Mouse (Mus musculus): Measurements from ENCODE around the gene Doxl2. TPM values are rescaled to one million over a fixed set of nuclear protein-coding genes. Genes with fewer than 3 reads are reported as not detected.

Doxl2 gene
- polyA plus RNA-seq, 1 experiment from 2014 or later = not detected

- ATAC-seq (ENCODE audit: low FRiP score, low read depth) = no peak
- no peaks in the 10 kb centered on the region for H3K27me3 ChIP-seq
- H3K9me3 ChIP-seq = no peaks in the 10 kb centered on the region
- no peak overlapping the region for H3K9ac ChIP-seq
- H3K4me2 ChIP-seq = no peak overlapping the region
- no peaks in the 10 kb centered on the region for H3K36me3 ChIP-seq
- H3K4me3 ChIP-seq = no peak overlapping the region
- 80% methylated on average over 4 of the region's 4 CpGs for WGBS
- H3K27ac ChIP-seq (replicated peaks) = no peak overlapping the region
- H3K4me1 ChIP-seq (replicated peaks) = peaks cover 7% of the 10 kb centered on the region
Observed at GRCm38 (mm10) chr6:49013023-49013422, 38.3 kb downstream of the Doxl2 start.

- Histone ChIP-seq H3K9me3 (no peaks in the 10 kb centered on the region), H3K4me3 (no peak overlapping the region), H3K4me2 (no peak overlapping the region), H3K36me3 (no peaks in the 10 kb centered on the region), H3K9ac (no peak overlapping the region), H3K4me1 (replicated peaks) (peaks cover 4% of the 10 kb centered on the region), H3K27me3 (no peaks in the 10 kb centered on the region), H3K27ac (replicated peaks) (no peak overlapping the region)
- WGBS = 89% methylated on average over 3 of the region's 3 CpGs
- no peak for ATAC-seq (ENCODE audit: low FRiP score, low read depth)
Observed at GRCm38 (mm10) chr6:49013458-49013857, 38.7 kb downstream of the Doxl2 start.

GRCm38 (mm10) chr6:49017150-49017549 lies 42.4 kb downstream of the Doxl2 start:
- Histone ChIP-seq H3K4me1 (replicated peaks) (no peaks in the 10 kb centered on the region), H3K9ac (no peak overlapping the region), H3K4me3 (no peak overlapping the region), H3K36me3 (no peaks in the 10 kb centered on the region), H3K4me2 (no peak overlapping the region), H3K9me3 (no peaks in the 10 kb centered on the region), H3K27ac (replicated peaks) (no peak overlapping the region), H3K27me3 (no peaks in the 10 kb centered on the region)
- ATAC-seq (ENCODE audit: low FRiP score, low read depth) = no peak
- 51% methylated on average over 12 of the region's 12 CpGs for WGBS

GRCm38 (mm10) chr6:49019341-49019740 lies 44.6 kb downstream of the Doxl2 start:
- Histone ChIP-seq H3K4me2 (no peak overlapping the region), H3K36me3 (no peaks in the 10 kb centered on the region)
- 83% methylated on average over 1 of the region's 1 CpGs for WGBS

GRCm38 (mm10) chr6:49021141-49022012 lies 46.6 kb downstream of the Doxl2 start:
- Histone ChIP-seq H3K4me1 (replicated peaks) (no peaks in the 10 kb centered on the region), H3K4me2 (no peak overlapping the region), H3K27ac (replicated peaks) (0 out of 2 replicates have a peak overlapping the region, but pooled peaks have one; percentile 31), H3K36me3 (no peaks in the 10 kb centered on the region), H3K9ac (no peak overlapping the region), H3K4me3 (no peak overlapping the region), H3K27me3 (no peaks in the 10 kb centered on the region), H3K9me3 (no peaks in the 10 kb centered on the region)
- ATAC-seq (ENCODE audit: low FRiP score, low read depth) = peak; percentile 89
- WGBS = 62% methylated on average over 14 of the region's 14 CpGs

More at GRCm38 (mm10) chr6:49019341-49019740, 44.6 kb downstream of the Doxl2 start:
- Histone ChIP-seq H3K27ac (replicated peaks) (no peak overlapping the region), H3K27me3 (no peaks in the 10 kb centered on the region), H3K9me3 (no peaks in the 10 kb centered on the region), H3K9ac (no peak overlapping the region), H3K4me1 (replicated peaks) (no peaks in the 10 kb centered on the region), H3K4me3 (no peak overlapping the region)
- no peak for ATAC-seq (ENCODE audit: low FRiP score, low read depth)

GRCm38 (mm10) chr6:49022384-49022783 lies 47.6 kb downstream of the Doxl2 start:
- H3K4me1 ChIP-seq (replicated peaks) = no peaks in the 10 kb centered on the region
- no peaks in the 10 kb centered on the region for H3K36me3 ChIP-seq
- no peak for ATAC-seq (ENCODE audit: low FRiP score, low read depth)
- H3K9me3 ChIP-seq = no peaks in the 10 kb centered on the region
- no peak overlapping the region for H3K4me3 ChIP-seq
- H3K4me2 ChIP-seq = no peak overlapping the region
- H3K27me3 ChIP-seq = no peaks in the 10 kb centered on the region
- H3K9ac ChIP-seq = no peak overlapping the region
- 90% methylated on average over 2 of the region's 2 CpGs for WGBS
- no peak overlapping the region for H3K27ac ChIP-seq (replicated peaks)

GRCm38 (mm10) chr6:49023315-49023714 lies 48.6 kb downstream of the Doxl2 start:
- H3K27me3 ChIP-seq = no peaks in the 10 kb centered on the region
- no peak for ATAC-seq (ENCODE audit: low FRiP score, low read depth)
- H3K9ac ChIP-seq = no peak overlapping the region
- H3K9me3 ChIP-seq = no peaks in the 10 kb centered on the region
- WGBS = 82% methylated on average over 10 of the region's 10 CpGs
- H3K36me3 ChIP-seq = no peaks in the 10 kb centered on the region
- H3K27ac ChIP-seq (replicated peaks) = no peak overlapping the region
- H3K4me2 ChIP-seq = no peak overlapping the region
- no peaks in the 10 kb centered on the region for H3K4me1 ChIP-seq (replicated peaks)
- no peak overlapping the region for H3K4me3 ChIP-seq

- Histone ChIP-seq H3K4me2 (no peak overlapping the region), H3K36me3 (no peaks in the 10 kb centered on the region), H3K9ac (no peak overlapping the region), H3K4me1 (replicated peaks) (no peaks in the 10 kb centered on the region), H3K27me3 (no peaks in the 10 kb centered on the region), H3K4me3 (no peak overlapping the region), H3K27ac (replicated peaks) (no peak overlapping the region), H3K9me3 (no peaks in the 10 kb centered on the region)
- WGBS = 81% methylated on average over 7 of the region's 7 CpGs
- no peak for ATAC-seq (ENCODE audit: low FRiP score, low read depth)
Observed at GRCm38 (mm10) chr6:49025290-49025689, 50.5 kb downstream of the Doxl2 start.

- no peak for ATAC-seq (ENCODE audit: low FRiP score, low read depth)
- no peaks in the 10 kb centered on the region for H3K36me3 ChIP-seq
- no peak overlapping the region for H3K27ac ChIP-seq (replicated peaks)
- no peaks in the 10 kb centered on the region for H3K9me3 ChIP-seq
- H3K9ac ChIP-seq = no peak overlapping the region
- WGBS = 88% methylated on average over 5 of the region's 5 CpGs
- H3K4me1 ChIP-seq (replicated peaks) = no peaks in the 10 kb centered on the region
- H3K27me3 ChIP-seq = no peaks in the 10 kb centered on the region
- H3K4me3 ChIP-seq = no peak overlapping the region
- H3K4me2 ChIP-seq = no peak overlapping the region
Observed at GRCm38 (mm10) chr6:49026496-49026895, 51.7 kb downstream of the Doxl2 start.

- Histone ChIP-seq H3K27ac (replicated peaks) (no peak overlapping the region), H3K36me3 (no peaks in the 10 kb centered on the region), H3K4me1 (replicated peaks) (no peaks in the 10 kb centered on the region), H3K4me3 (no peak overlapping the region), H3K27me3 (no peaks in the 10 kb centered on the region), H3K9me3 (no peaks in the 10 kb centered on the region), H3K9ac (no peak overlapping the region), H3K4me2 (no peak overlapping the region)
- no peak for ATAC-seq (ENCODE audit: low FRiP score, low read depth)
- WGBS = 88% methylated on average over 6 of the region's 6 CpGs
Observed at GRCm38 (mm10) chr6:49028019-49028418, 53.3 kb downstream of the Doxl2 start.

Data from hindbrain, embryonic 15.5 days (tissue).